Mouse (Mus musculus) myocyte (in vitro differentiated cells): ENCODE results near the gene Gatad2b.

ENCODE experiments used
- CEBPB ChIP-seq: IDR thresholded peaks from 2 replicates; pipeline ENCODE4 v1.6.1; 2011; ENCODE audit warnings: mild to moderate bottlenecking, moderate library complexity; ENCODE audit not compliant: poor library complexity, insufficient read depth, severe bottlenecking
- MAX ChIP-seq: IDR thresholded peaks from one replicate; pipeline ENCODE4 v1.6.1; 2011; ENCODE audit warnings: low read depth, mild to moderate bottlenecking, control low read depth
- MYOD1 ChIP-seq, 3 experiments: IDR thresholded peaks; one replicate each; pipeline ENCODE4 v1.6.1; 2011; ENCODE audit warnings: control low read depth in 2 of 3, low read depth in 2 of 3, mild to moderate bottlenecking in 2 of 3, moderate library complexity in 1 of 3; ENCODE audit not compliant: insufficient read length in 2 of 3, control insufficient read depth in 1 of 3
- MYOG ChIP-seq, 3 experiments: IDR thresholded peaks; one replicate each; pipeline ENCODE4 v1.6.1; 2011; ENCODE audit warnings: control low read depth in 2 of 3, low read depth in 2 of 3, mild to moderate bottlenecking in 2 of 3; ENCODE audit not compliant: insufficient read length in 2 of 3, control insufficient read depth in 1 of 3, insufficient read depth in 1 of 3
- POLR2A ChIP-seq: IDR thresholded peaks from one replicate; pipeline ENCODE4 v1.6.1; 2011; ENCODE audit warnings: low read depth, mild to moderate bottlenecking, control low read depth, moderate library complexity; ENCODE audit not compliant: insufficient read length
- POLR2AphosphoS2 ChIP-seq: IDR thresholded peaks from one replicate; pipeline ENCODE4 v1.6.1; 2011; ENCODE audit warnings: low read depth, control low read depth; ENCODE audit not compliant: insufficient read length
- REST ChIP-seq: IDR thresholded peaks from one replicate; pipeline ENCODE4 v1.6.1; 2011; ENCODE audit warnings: mild to moderate bottlenecking, control low read depth, moderate library complexity; ENCODE audit not compliant: insufficient read depth, insufficient read length
- TCF12 ChIP-seq: IDR thresholded peaks from one replicate; pipeline ENCODE4 v1.6.1; 2011; ENCODE audit warnings: mild to moderate bottlenecking, control low read depth; ENCODE audit not compliant: poor library complexity, insufficient read depth, severe bottlenecking
- USF1 ChIP-seq: IDR thresholded peaks from one replicate; pipeline ENCODE4 v1.6.1; 2011; ENCODE audit warnings: low read depth, mild to moderate bottlenecking, control low read depth, moderate library complexity

GRCm38 (mm10) chr3:90338190-90338589 lies 45.2 kb downstream of the Gatad2b start:
- TF ChIP-seq MAX (no peak), POLR2AphosphoS2 (no peak), POLR2A (no peak), CEBPB (no peak), USF1 (no peak), TCF12 (no peak), MYOD1 (IDR thresholded peaks at IDR 0.05; ENCODE audit: control insufficient read depth in 1 of 3, insufficient read length in 2 of 3, low read depth in 2 of 3) (no peak), MYOG (IDR thresholded peaks at IDR 0.05; ENCODE audit: control insufficient read depth in 1 of 3, insufficient read depth in 1 of 3, insufficient read length in 2 of 3, low read depth in 2 of 3) (no peak), REST (no peak)
